Mouse (Mus musculus) C2C12 (cell line): ENCODE measurements around the gene Kirrel3.

Source experiments
- CEBPB ChIP-seq: IDR thresholded peaks from one replicate; pipeline ENCODE4 v1.6.1; 2011; ENCODE audit warnings: low read depth, mild to moderate bottlenecking, control low read depth, moderate library complexity
- CTCF ChIP-seq: IDR thresholded peaks from one replicate; pipeline ENCODE4 v1.5.1; 2011; ENCODE audit not compliant: control insufficient read depth, insufficient read depth, insufficient read length
- MAX ChIP-seq: IDR thresholded peaks from one replicate; pipeline ENCODE4 v1.6.1; 2011; ENCODE audit warnings: mild to moderate bottlenecking, control low read depth
- MYOD1 ChIP-seq: IDR thresholded peaks from one replicate; pipeline ENCODE4 v1.6.1; 2011; ENCODE audit warnings: low read depth; ENCODE audit not compliant: control insufficient read depth, insufficient read length
- MYOG ChIP-seq: IDR thresholded peaks from one replicate; pipeline ENCODE4 v1.6.1; 2011; ENCODE audit not compliant: control insufficient read depth, insufficient read length; ENCODE audit errors: extremely low read depth
- USF1 ChIP-seq: IDR thresholded peaks from one replicate; pipeline ENCODE4 v1.6.1; 2011; ENCODE audit warnings: low read depth, mild to moderate bottlenecking, control low read depth, moderate library complexity

DNA sequence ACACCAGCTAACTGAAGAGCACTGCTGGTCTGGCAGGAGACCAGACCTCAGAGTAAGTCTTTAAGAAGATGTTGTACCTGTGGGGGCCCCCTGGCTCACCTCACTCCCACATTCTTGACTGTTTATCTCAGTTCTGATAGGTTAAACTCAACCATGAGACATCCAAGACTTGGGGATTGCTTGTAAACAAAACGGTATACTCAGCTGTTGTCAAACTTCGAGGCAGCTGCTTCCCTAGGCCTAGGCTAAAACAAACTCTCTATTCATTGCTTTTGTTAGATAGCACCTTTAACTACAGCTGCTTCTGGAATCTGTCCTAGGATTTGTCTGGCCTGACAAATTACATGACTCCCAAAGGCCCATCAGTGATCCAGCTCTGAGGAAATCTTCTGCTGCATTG lies 99.8 kb downstream of the Kirrel3 start:
- TF ChIP-seq CTCF (no peak), CEBPB (no peak), MYOD1 (no peak), USF1 (no peak), MAX (no peak), MYOG (no peak)
